Mouse (Mus musculus) erythroblast, adult 5-6 weeks (primary cell): ENCODE measurements around the gene Etfrf1. TPM values are rescaled to one million over a fixed set of nuclear protein-coding genes. Genes with fewer than 3 reads are reported as not detected.

Source experiments
- total RNA-seq, 2 experiments: library from RNA; stranded (forward) in 1 of 2; stranded (reverse) in 1 of 2; fragments of 150-400 nt in 1 of 2; fragments of 200-764, 138-1000 nt in 1 of 2; gene quantifications; 2 replicates each; pipeline versions ENCODE4 v1.2.3 to v1.2.4; 2015 to 2017; ENCODE audit warnings: low replicate concordance in 2 of 2

The Etfrf1 gene
- total RNA-seq, 2 experiments from 2014 or later = 1.4 to 32.9 TPM

Other genes starting within 250 kb of the Etfrf1 start
- not detected in 2 replicates for gene Bcat1, start 134.9 kb upstream of the Etfrf1 start, total RNA-seq (2015; ENCODE audit: low replicate concordance)
- not detected in 2 replicates for gene Bcat1, start 134.9 kb upstream of the Etfrf1 start, total RNA-seq (2017; ENCODE audit: low replicate concordance)
- 11.9 and 15.0 TPM in 2 replicates for gene Lrmp, start 95.5 kb upstream of the Etfrf1 start, total RNA-seq (2015; ENCODE audit: low replicate concordance)
- gene Lrmp, start 95.5 kb upstream of the Etfrf1 start, total RNA-seq (2017; ENCODE audit: low replicate concordance) = 26.1 and 29.8 TPM in 2 replicates
- gene Casc1, start 129 bp upstream of the Etfrf1 start, total RNA-seq (2015; ENCODE audit: low replicate concordance) = not detected in 2 replicates
- gene Casc1, start 129 bp upstream of the Etfrf1 start, total RNA-seq (2017; ENCODE audit: low replicate concordance) = not detected in 2 replicates
- 15.4 and 31.6 TPM in 2 replicates for gene Kras, start 39.1 kb downstream of the Etfrf1 start, total RNA-seq (2015; ENCODE audit: low replicate concordance)
- 12.9 and 25.9 TPM in 2 replicates for gene Kras, start 39.1 kb downstream of the Etfrf1 start, total RNA-seq (2017; ENCODE audit: low replicate concordance)